Mouse (Mus musculus) embryonic facial prominence, embryonic 11.5 days (tissue): Measurements from ENCODE around the gene Shisa6. TPM values are rescaled to one million over a fixed set of nuclear protein-coding genes. Genes with fewer than 3 reads are reported as not detected.

ENCODE experiments used
- ATAC-seq: fragments of 200-750 bp; cut with Nextera tagmentation; replicated peaks from 2 replicates; pipeline ENCODE4 v1.8.0; 2017; ENCODE audit warnings: low read depth; ENCODE audit not compliant: insufficient number of reproducible peaks, low FRiP score, low TSS enrichment
- DNase-seq: peaks from one replicate; pipeline ENCODE4 v3.0.0-alpha.2; 2015; ENCODE audit warnings: low spot score
- H3K27ac ChIP-seq: fragments of 300-500 bp; sonication (generic); replicated peaks from 2 replicates; pipeline ENCODE4 v1.5.1; 2014; ENCODE audit warnings: mild to moderate bottlenecking, low read depth, low read length, control low read depth
- H3K27me3 ChIP-seq: fragments of 300-500 bp; sonication (generic); 2 replicates; pipeline ENCODE4 v1.6.1; 2014; ENCODE audit warnings: mild to moderate bottlenecking, low read length, moderate library complexity, mixed read lengths; ENCODE audit not compliant: control insufficient read depth, insufficient read depth
- H3K36me3 ChIP-seq: fragments of 300-500 bp; sonication (generic); replicated peaks from 2 replicates; pipeline ENCODE4 v1.6.1; 2014; ENCODE audit warnings: low read depth, mild to moderate bottlenecking, low read length, moderate library complexity, mixed read lengths; ENCODE audit not compliant: control insufficient read depth, insufficient read depth
- H3K4me1 ChIP-seq: fragments of 300-500 bp; sonication (generic); 2 replicates; pipeline ENCODE4 v1.6.1; 2014; ENCODE audit warnings: low read length, mixed read lengths; ENCODE audit not compliant: control insufficient read depth, insufficient read depth
- H3K4me2 ChIP-seq: fragments of 300-500 bp; sonication (generic); 2 replicates; pipeline ENCODE4 v1.6.1; 2014; ENCODE audit warnings: low read depth, mild to moderate bottlenecking, control low read depth, low read length, moderate library complexity
- H3K4me3 ChIP-seq: fragments of 300-500 bp; sonication (generic); 2 replicates; pipeline ENCODE4 v1.5.1; 2014; ENCODE audit warnings: low read depth, low read length, control low read depth
- H3K9ac ChIP-seq: fragments of 300-500 bp; sonication (generic); replicated peaks from 2 replicates; pipeline ENCODE4 v1.6.1; 2014; ENCODE audit warnings: mild to moderate bottlenecking, control low read depth, low read length
- H3K9me3 ChIP-seq: fragments of 300-500 bp; sonication (generic); replicated peaks from 2 replicates; pipeline ENCODE4 v1.6.1; 2016; ENCODE audit warnings: mild to moderate bottlenecking, low read length, inconsistent platforms, mixed read lengths; ENCODE audit not compliant: control insufficient read depth
- WGBS: fragments of 180-500 bp; shearing (Covaris S2); extraction: QIAGEN DNeasy Blood & Tissue Kit; methylation state at CpG from one replicate; pipeline ENCODE4 v1.1.7; 2014; 5-methylcytosine and 5-hydroxymethylcytosine counted together
- polyA plus RNA-seq: library from polyadenylated mRNA; unstranded; fragments of >200 nt; fragmentation: Nextera tagmentation; extraction: Ambion mirVana; gene quantifications from 2 replicates; pipeline ENCODE4 v1.2.1, GENCODE M21; 2014

Gene Shisa6
- polyA plus RNA-seq, 1 experiment from 2014 or later, result 0.53 TPM

GRCm38 (mm10) chr11:66535156-66535555, 9.4 kb upstream of the Shisa6 start:
- Histone ChIP-seq H3K9ac (no peak overlapping the region), H3K27me3 (no peaks in the 10 kb centered on the region), H3K36me3 (no peaks in the 10 kb centered on the region), H3K27ac (no peak overlapping the region), H3K4me2 (no peak overlapping the region), H3K9me3 (no peaks in the 10 kb centered on the region), H3K4me1 (no peaks in the 10 kb centered on the region), H3K4me3 (no peak overlapping the region)
- ATAC-seq, result no peak
- 44% methylated on average over 4 of the region's 4 CpGs for WGBS
- no peak for DNase-seq

- DNase-seq (no peak), ATAC-seq (no peak)
- Histone ChIP-seq H3K9me3 (no peaks in the 10 kb centered on the region), H3K36me3 (no peaks in the 10 kb centered on the region), H3K9ac (no peak overlapping the region), H3K4me1 (no peaks in the 10 kb centered on the region), H3K4me2 (no peak overlapping the region), H3K4me3 (no peak overlapping the region), H3K27ac (no peak overlapping the region), H3K27me3 (no peaks in the 10 kb centered on the region; the same call in 1 of the 2 replicates)
- 71% methylated on average over 4 of the region's 4 CpGs for WGBS
Measured at GRCm38 (mm10) chr11:66534291-66534690, 8.5 kb upstream of the Shisa6 start.

- ATAC-seq (no peak), DNase-seq (no peak)
- Histone ChIP-seq H3K27ac (no peak overlapping the region), H3K36me3 (no peaks in the 10 kb centered on the region), H3K4me1 (no peaks in the 10 kb centered on the region), H3K4me3 (no peak overlapping the region), H3K27me3 (peaks cover 41% of the 10 kb centered on the region), H3K9ac (no peak overlapping the region), H3K4me2 (no peak overlapping the region), H3K9me3 (no peaks in the 10 kb centered on the region)
Measured at GRCm38 (mm10) chr11:66528146-66528545, 2.4 kb upstream of the Shisa6 start.

- Histone ChIP-seq H3K4me3 (no peak overlapping the region), H3K9me3 (no peaks in the 10 kb centered on the region), H3K36me3 (no peaks in the 10 kb centered on the region), H3K27ac (no peak overlapping the region), H3K9ac (no peak overlapping the region), H3K4me1 (no peaks in the 10 kb centered on the region), H3K27me3 (peaks cover 41% of the 10 kb centered on the region), H3K4me2 (no peak overlapping the region)
- DNase-seq (peak; percentile 44), ATAC-seq (no peak)
- 0% methylated on average over 5 of the region's 5 CpGs for WGBS
Measured at GRCm38 (mm10) chr11:66527343-66527742, 1.6 kb upstream of the Shisa6 start.

GRCm38 (mm10) chr11:66526981-66527320, 1.2 kb upstream of the Shisa6 start:
- ATAC-seq, result 0 out of 2 replicates have a peak, but pooled peaks have one; percentile 15
- Histone ChIP-seq H3K36me3 (no peaks in the 10 kb centered on the region), H3K4me2 (peak overlapping the region; percentile 96), H3K27me3 (peaks cover 41% of the 10 kb centered on the region), H3K27ac (no peak overlapping the region), H3K4me3 (peak overlapping the region; percentile 53), H3K9ac (no peak overlapping the region), H3K4me1 (no peaks in the 10 kb centered on the region), H3K9me3 (no peaks in the 10 kb centered on the region)
- no peak for DNase-seq
- 4% methylated on average over 5 of the region's 5 CpGs for WGBS

- Histone ChIP-seq H3K36me3 (no peaks in the 10 kb centered on the region), H3K4me3 (peak overlapping the region; percentile 53), H3K27me3 (peaks cover 41% of the 10 kb centered on the region), H3K9me3 (no peaks in the 10 kb centered on the region), H3K4me1 (no peaks in the 10 kb centered on the region), H3K27ac (no peak overlapping the region), H3K9ac (peak overlapping the region; percentile 48), H3K4me2 (peak overlapping the region; percentile 96)
- peak; percentile 70 for ATAC-seq
- under 1% methylated on average over 110 of the region's 126 CpGs for WGBS
- peak; percentile 38 for DNase-seq
Measured at GRCm38 (mm10) chr11:66526046-66526980, 549 bp upstream of the Shisa6 start.

GRCm38 (mm10) chr11:66524251-66524650, 1.5 kb downstream of the Shisa6 start:
- Histone ChIP-seq H3K36me3 (no peaks in the 10 kb centered on the region), H3K9me3 (no peaks in the 10 kb centered on the region), H3K4me1 (no peaks in the 10 kb centered on the region), H3K4me2 (no peak overlapping the region), H3K27me3 (peaks cover 41% of the 10 kb centered on the region), H3K27ac (no peak overlapping the region), H3K4me3 (no peak overlapping the region), H3K9ac (no peak overlapping the region)
- no peak for DNase-seq
- 45% methylated on average over 4 of the region's 4 CpGs for WGBS
- no peak for ATAC-seq

GRCm38 (mm10) chr11:66522376-66522775, 3.4 kb downstream of the Shisa6 start:
- ATAC-seq (no peak), DNase-seq (no peak)
- Histone ChIP-seq H3K36me3 (no peaks in the 10 kb centered on the region), H3K4me1 (no peaks in the 10 kb centered on the region), H3K9ac (no peak overlapping the region), H3K4me3 (no peak overlapping the region), H3K9me3 (no peaks in the 10 kb centered on the region), H3K4me2 (no peak overlapping the region), H3K27me3 (peaks cover 37% of the 10 kb centered on the region), H3K27ac (no peak overlapping the region)
- 70% methylated on average over 4 of the region's 4 CpGs for WGBS
